Comparison of ENCODE assay signal across 13 mouse cellular contexts in the genomic region with DNA sequence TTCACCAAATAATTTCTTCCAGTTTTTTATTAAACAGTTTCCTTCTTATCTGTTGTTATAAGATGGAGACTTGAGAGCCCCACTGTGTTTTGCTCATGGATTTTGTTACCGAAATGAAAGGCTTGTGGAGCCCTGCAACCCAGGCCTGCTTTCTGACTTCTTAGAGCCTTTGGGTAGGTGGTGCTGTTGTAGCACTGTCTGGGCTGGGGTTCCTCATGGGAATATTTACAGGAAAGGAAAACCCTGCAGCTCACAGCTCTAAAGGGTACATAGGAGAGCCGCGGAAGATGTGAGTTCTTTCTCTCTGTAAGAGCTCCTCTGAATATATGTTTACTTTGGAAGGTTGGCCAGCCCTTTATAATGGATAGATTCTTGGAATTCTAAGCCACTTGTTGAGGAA. TPM values are rescaled to one million over a fixed set of nuclear protein-coding genes. Genes with fewer than 3 reads are reported as not detected.
A peak's percentile ranks its signal among the peaks of the same experiment; 100 is the strongest.
DNase-seq lines count a peak whose midpoint lies in the region; ATAC-seq and TF ChIP-seq lines count a peak whose summit lies in the region.
"Had no signal": no experiment of that assay in that cellular context is flagged by ENCODE, and none has a peak within 500 bp of the region (broad histone marks: within the 10 kb centered on the region; RNA-seq: fewer than 3 reads in every experiment).

No protein-coding gene starts in this region.

- H3K36me3 ChIP-seq in forebrain, postnatal 0 days (ENCODE audit: insufficient read depth), result no peaks in the 10 kb centered on the region
- no peaks in the 10 kb centered on the region for H3K36me3 ChIP-seq in forebrain, embryonic 10.5 days (replicated peaks)
- H3K36me3 ChIP-seq in kidney, postnatal 0 days (ENCODE audit: insufficient read depth, low read length), result no peaks in the 10 kb centered on the region
- no peaks in the 10 kb centered on the region for H3K36me3 ChIP-seq in kidney, embryonic 16.5 days (ENCODE audit: insufficient read depth, low read length)
- H3K36me3 ChIP-seq in stomach, postnatal 0 days (ENCODE audit: control insufficient read depth, insufficient read depth, low read length), result no peaks in the 10 kb centered on the region
- no peaks in the 10 kb centered on the region for H3K36me3 ChIP-seq in liver, embryonic 12.5 days
- H3K36me3 ChIP-seq: limb, embryonic 15.5 days had no signal

- H3K27me3 ChIP-seq in forebrain, postnatal 0 days (ENCODE audit: insufficient read depth, low read length), result no peaks in the 10 kb centered on the region
- no peaks in the 10 kb centered on the region for H3K27me3 ChIP-seq in forebrain, embryonic 10.5 days (ENCODE audit: poor library complexity, severe bottlenecking)
- H3K27me3 ChIP-seq in kidney, postnatal 0 days (ENCODE audit: insufficient read depth, low read length), result no peaks in the 10 kb centered on the region
- no peaks in the 10 kb centered on the region for H3K27me3 ChIP-seq in kidney, embryonic 16.5 days (ENCODE audit: insufficient read depth, low read length)
- H3K27me3 ChIP-seq in stomach, postnatal 0 days (ENCODE audit: control insufficient read depth, insufficient read depth, low read length), result no peaks in the 10 kb centered on the region
- no peaks in the 10 kb centered on the region for H3K27me3 ChIP-seq in liver, embryonic 12.5 days (replicated peaks)
- H3K27me3 ChIP-seq: limb, embryonic 15.5 days; megakaryocyte, embryonic 14.5 days had no signal

- H3K4me3 ChIP-seq in forebrain, postnatal 0 days (ENCODE audit: low read depth, low read length), result no peak overlapping the region
- no peak overlapping the region for H3K4me3 ChIP-seq in forebrain, embryonic 10.5 days
- H3K4me3 ChIP-seq in kidney, postnatal 0 days (replicated peaks; ENCODE audit: low read depth, low read length), result no peak overlapping the region
- no peak overlapping the region for H3K4me3 ChIP-seq in kidney, embryonic 16.5 days (ENCODE audit: low read length)
- H3K4me3 ChIP-seq in stomach, postnatal 0 days (ENCODE audit: low read depth, low read length), result no peak overlapping the region
- H3K4me3 ChIP-seq in liver, embryonic 12.5 days, result no peak overlapping the region
- H3K4me3 ChIP-seq: erythroblast, embryonic 14.5 days; limb, embryonic 15.5 days; megakaryocyte, embryonic 14.5 days had no signal

- TF ChIP-seq EP300 in stomach, postnatal 0 days (optimal IDR thresholded peaks at IDR 0.05), result no peak

- no peaks in the 10 kb centered on the region for H3K4me1 ChIP-seq in forebrain, postnatal 0 days (ENCODE audit: insufficient read depth)
- H3K4me1 ChIP-seq in forebrain, embryonic 10.5 days, result peaks cover 25% of the 10 kb centered on the region
- no peaks in the 10 kb centered on the region; the same call in 1 of the 2 replicates for H3K4me1 ChIP-seq in kidney, postnatal 0 days (replicated peaks; ENCODE audit: insufficient read depth, low read length)
- peaks cover 6% of the 10 kb centered on the region; the same call in 1 of the 2 replicates for H3K4me1 ChIP-seq in kidney, embryonic 16.5 days (ENCODE audit: insufficient read depth, low read length)
- H3K4me1 ChIP-seq in stomach, postnatal 0 days (replicated peaks; ENCODE audit: control insufficient read depth, insufficient read depth), result peaks cover 2% of the 10 kb centered on the region; the same call in 1 of the 2 replicates
- no peaks in the 10 kb centered on the region for H3K4me1 ChIP-seq in liver, embryonic 12.5 days

- no peaks in the 10 kb centered on the region for H3K9me3 ChIP-seq in forebrain, postnatal 0 days (ENCODE audit: low read length)
- H3K9me3 ChIP-seq in forebrain, embryonic 10.5 days, result no peaks in the 10 kb centered on the region
- H3K9me3 ChIP-seq in kidney, postnatal 0 days (replicated peaks; ENCODE audit: low read length), result no peaks in the 10 kb centered on the region
- no peaks in the 10 kb centered on the region for H3K9me3 ChIP-seq in kidney, embryonic 16.5 days (ENCODE audit: low read length)
- no peaks in the 10 kb centered on the region for H3K9me3 ChIP-seq in stomach, postnatal 0 days (ENCODE audit: control insufficient read depth, low read length)
- no peaks in the 10 kb centered on the region for H3K9me3 ChIP-seq in liver, embryonic 12.5 days (replicated peaks)
- H3K9me3 ChIP-seq: limb, embryonic 15.5 days; megakaryocyte, embryonic 14.5 days had no signal

- H3K4me2 ChIP-seq in forebrain, postnatal 0 days (ENCODE audit: low read depth), result no peak overlapping the region
- no peak overlapping the region for H3K4me2 ChIP-seq in kidney, postnatal 0 days (ENCODE audit: low read length)
- H3K4me2 ChIP-seq in kidney, embryonic 16.5 days (replicated peaks; ENCODE audit: low read depth, low read length), result no peak overlapping the region
- no peak overlapping the region for H3K4me2 ChIP-seq in stomach, postnatal 0 days (replicated peaks; ENCODE audit: low read depth)
- H3K4me2 ChIP-seq in liver, embryonic 12.5 days, result no peak overlapping the region
- H3K4me2 ChIP-seq: limb, embryonic 15.5 days had no signal

- ATAC-seq in forebrain, postnatal 0 days, result no peak
- no peak for ATAC-seq in kidney, postnatal 0 days (replicated peaks; ENCODE audit: low FRiP score, low read depth)
- ATAC-seq in kidney, embryonic 16.5 days (ENCODE audit: low FRiP score, low TSS enrichment), result no peak
- no peak for ATAC-seq in stomach, postnatal 0 days (ENCODE audit: low FRiP score, low TSS enrichment)
- no peak for ATAC-seq in liver, embryonic 12.5 days

- DNase-seq in forebrain, postnatal 0 days, result no peak
- DNase-seq in forebrain, embryonic 10.5 days (ENCODE audit: extremely low spot score, low spot score), result no peak
- peak; percentile 67 for DNase-seq in kidney, postnatal 0 days (ENCODE audit: low spot score)
- DNase-seq in urinary bladder, postnatal 14 days (ENCODE audit: low spot score), result peak; percentile 13
- no peak for DNase-seq in urinary bladder, adult 18-20 months (ENCODE audit: low spot score in 2 of 2)
- DNase-seq in stomach, postnatal 0 days (ENCODE audit: low spot score), result no peak
- DNase-seq: cerebellum, adult 2 months; thymus, postnatal 14 days had no signal

- no peak overlapping the region for H3K9ac ChIP-seq in forebrain, postnatal 0 days
- 0 out of 2 replicates have a peak overlapping the region, but pooled peaks have one; percentile 31 for H3K9ac ChIP-seq in kidney, postnatal 0 days (ENCODE audit: low read depth, low read length)
- H3K9ac ChIP-seq in kidney, embryonic 16.5 days (replicated peaks; ENCODE audit: low read length), result no peak overlapping the region
- H3K9ac ChIP-seq in stomach, postnatal 0 days (ENCODE audit: low read length), result no peak overlapping the region
- H3K9ac ChIP-seq in liver, embryonic 12.5 days, result no peak overlapping the region
- H3K9ac ChIP-seq: limb, embryonic 15.5 days had no signal

- WGBS in forebrain, postnatal 0 days, result 72% methylated on average over 3 of the region's 3 CpGs
- 72% methylated on average over 3 of the region's 3 CpGs for WGBS in forebrain, embryonic 10.5 days
- 47% methylated on average over 3 of the region's 3 CpGs for WGBS in kidney, postnatal 0 days
- WGBS in kidney, embryonic 16.5 days, result 62% methylated on average over 3 of the region's 3 CpGs
- 33% methylated on average over 3 of the region's 3 CpGs for WGBS in stomach, postnatal 0 days
- 81% methylated on average over 3 of the region's 3 CpGs for WGBS in liver, embryonic 12.5 days (ENCODE audit: insufficient replicate concordance)

- H3K27ac ChIP-seq in forebrain, postnatal 0 days (ENCODE audit: low read depth, low read length), result no peak overlapping the region
- no peak overlapping the region for H3K27ac ChIP-seq in forebrain, embryonic 10.5 days
- H3K27ac ChIP-seq in kidney, postnatal 0 days, result no peak overlapping the region
- no peak overlapping the region for H3K27ac ChIP-seq in kidney, embryonic 16.5 days (ENCODE audit: low read length)
- H3K27ac ChIP-seq in stomach, postnatal 0 days (replicated peaks), result no peak overlapping the region
- H3K27ac ChIP-seq in liver, embryonic 12.5 days, result no peak overlapping the region
- H3K27ac ChIP-seq: limb, embryonic 15.5 days had no signal

- peak; percentile 28; the same call in 1 of the 2 replicates for TF ChIP-seq CTCF in forebrain, postnatal 0 days (IDR thresholded peaks at IDR 0.05; ENCODE audit: low read depth)
- peak; percentile 46; the same call in 1 of the 2 replicates for TF ChIP-seq CTCF in kidney, postnatal 0 days (IDR thresholded peaks at IDR 0.05; ENCODE audit: low read depth)
- peak; percentile 62 for TF ChIP-seq CTCF in stomach, postnatal 0 days (IDR thresholded peaks at IDR 0.05; ENCODE audit: low read depth)

RNA-seq across cellular contexts. Expression of a gene that starts 41.0 kb away (rescaled TPM):
- total RNA-seq in forebrain, postnatal 0 days (2014; rRNA removed), result 29.3 and 33.1 TPM in 2 replicates
- polyA plus RNA-seq in forebrain, postnatal 0 days (2015; fragmentation: Nextera tagmentation; extraction: Ambion mirVana), result 30.3 and 31.6 TPM in 2 replicates
- polyA plus RNA-seq in forebrain, embryonic 10.5 days (2016; fragmentation: Nextera tagmentation; extraction: Ambion mirVana), result 18.7 and 19.6 TPM in 2 replicates
- polyA plus RNA-seq in kidney, postnatal 0 days (2015; fragmentation: Nextera tagmentation; extraction: Ambion mirVana), result 29.7 and 31.5 TPM in 2 replicates
- 34.7 and 35.0 TPM in 2 replicates for polyA plus RNA-seq in kidney, embryonic 16.5 days (2015; fragmentation: Nextera tagmentation; extraction: Ambion mirVana)
- 16.5 and 20.4 TPM in 2 replicates for polyA plus RNA-seq in stomach, postnatal 0 days (2015; fragmentation: Nextera tagmentation; extraction: Ambion mirVana)
- polyA plus RNA-seq in liver, embryonic 12.5 days (2016; fragmentation: Nextera tagmentation; extraction: Ambion mirVana), result 18.2 and 23.4 TPM in 2 replicates

Comparison
In these comparisons a context has a peak if more than half of its experiments do, and no peak if none do; other contexts are left out.
1. DNase-seq: peak in kidney, postnatal 0 days (single experiment) and urinary bladder, postnatal 14 days (single experiment); none in forebrain, postnatal 0 days (single experiment), forebrain, embryonic 10.5 days (single experiment), urinary bladder, adult 18-20 months (0 of 2) and stomach, postnatal 0 days (single experiment).
2. Peak in every context shown above with its lines, with median percentiles within 50 percentile points of each other: CTCF ChIP-seq.